Mouse (Mus musculus): ENCODE results near the gene Arf3. TPM values are rescaled to one million over a fixed set of nuclear protein-coding genes. Genes with fewer than 3 reads are reported as not detected.

Arf3 gene
- total and polyA plus RNA-seq, 2 experiments from 2014 or later = 92.9 to 127 TPM

GRCm38 (mm10) chr15:98776280-98777004 lies 13.4 kb upstream of the Arf3 start:
- 3% methylated on average over 59 of the region's 62 CpGs for WGBS
- peak; percentile 50 for DNase-seq (ENCODE audit: low spot score)
- TF ChIP-seq CTCF (IDR thresholded peaks at IDR 0.05; ENCODE audit: low read depth) = no peak
- H3K27me3 ChIP-seq (ENCODE audit: insufficient read depth, low read length) = peaks cover 66% of the 10 kb centered on the region
- peaks cover 12% of the 10 kb centered on the region; the same call in 1 of the 2 replicates for H3K4me1 ChIP-seq (ENCODE audit: insufficient read depth, low read length)
- H3K9me3 ChIP-seq (ENCODE audit: low read length) = no peaks in the 10 kb centered on the region
- no peaks in the 10 kb centered on the region for H3K36me3 ChIP-seq (ENCODE audit: insufficient read depth, low read length)
- no peak overlapping the region for H3K9ac ChIP-seq (replicated peaks; ENCODE audit: low read length)
- H3K4me3 ChIP-seq (ENCODE audit: low read length) = peak overlapping the region; percentile 21
- peak overlapping the region; percentile 39 for H3K4me2 ChIP-seq (ENCODE audit: low read depth, low read length)
- ATAC-seq = peak; percentile 29; the same call in 1 of the 2 replicates
- H3K27ac ChIP-seq = no peak overlapping the region

GRCm38 (mm10) chr15:98775533-98775932 lies 12.5 kb upstream of the Arf3 start:
- H3K4me3 ChIP-seq (ENCODE audit: low read length) = no peak overlapping the region
- no peak overlapping the region for H3K4me2 ChIP-seq (ENCODE audit: low read depth, low read length)
- no peak for ATAC-seq
- H3K4me1 ChIP-seq (ENCODE audit: insufficient read depth, low read length) = peaks cover 12% of the 10 kb centered on the region; the same call in 1 of the 2 replicates
- no peak for TF ChIP-seq CTCF (IDR thresholded peaks at IDR 0.05; ENCODE audit: low read depth)
- H3K36me3 ChIP-seq (ENCODE audit: insufficient read depth, low read length) = no peaks in the 10 kb centered on the region
- H3K9me3 ChIP-seq (ENCODE audit: low read length) = no peaks in the 10 kb centered on the region
- no peak for DNase-seq (ENCODE audit: low spot score)
- no peak overlapping the region for H3K9ac ChIP-seq (replicated peaks; ENCODE audit: low read length)
- H3K27ac ChIP-seq = no peak overlapping the region
- H3K27me3 ChIP-seq (ENCODE audit: insufficient read depth, low read length) = peaks cover 61% of the 10 kb centered on the region
- 7% methylated on average over 5 of the region's 5 CpGs for WGBS

GRCm38 (mm10) chr15:98774096-98774495 lies 11.1 kb upstream of the Arf3 start:
- Histone ChIP-seq H3K27me3 (ENCODE audit: insufficient read depth, low read length) (peaks cover 55% of the 10 kb centered on the region), H3K36me3 (ENCODE audit: insufficient read depth, low read length) (no peaks in the 10 kb centered on the region), H3K27ac (no peak overlapping the region), H3K9me3 (ENCODE audit: low read length) (no peaks in the 10 kb centered on the region), H3K9ac (replicated peaks; ENCODE audit: low read length) (no peak overlapping the region), H3K4me1 (ENCODE audit: insufficient read depth, low read length) (peaks cover 12% of the 10 kb centered on the region; the same call in 1 of the 2 replicates), H3K4me3 (ENCODE audit: low read length) (no peak overlapping the region), H3K4me2 (ENCODE audit: low read depth, low read length) (no peak overlapping the region)
- DNase-seq (ENCODE audit: low spot score) (no peak), ATAC-seq (no peak)
- TF ChIP-seq CTCF (IDR thresholded peaks at IDR 0.05; ENCODE audit: low read depth) = no peak
- WGBS = 15% methylated on average over 15 of the region's 15 CpGs

- ATAC-seq (no peak), DNase-seq (ENCODE audit: low spot score) (peak; percentile 15)
- no peak overlapping the region for H3K9ac ChIP-seq (replicated peaks; ENCODE audit: low read length)
- H3K4me1 ChIP-seq (ENCODE audit: insufficient read depth, low read length) = peaks cover 8% of the 10 kb centered on the region; the same call in 1 of the 2 replicates
- WGBS = 3% methylated on average over 36 of the region's 36 CpGs
- peaks cover 48% of the 10 kb centered on the region for H3K27me3 ChIP-seq (ENCODE audit: insufficient read depth, low read length)
- no peaks in the 10 kb centered on the region for H3K36me3 ChIP-seq (ENCODE audit: insufficient read depth, low read length)
- no peak for TF ChIP-seq CTCF (IDR thresholded peaks at IDR 0.05; ENCODE audit: low read depth)
- H3K4me3 ChIP-seq (ENCODE audit: low read length) = peak overlapping the region; percentile 28
- no peak overlapping the region for H3K27ac ChIP-seq
- H3K9me3 ChIP-seq (ENCODE audit: low read length) = no peaks in the 10 kb centered on the region
- H3K4me2 ChIP-seq (ENCODE audit: low read depth, low read length) = peak overlapping the region; percentile 56
Measured at GRCm38 (mm10) chr15:98772511-98773211, 9.6 kb upstream of the Arf3 start.

- peak overlapping the region; percentile 28 for H3K4me3 ChIP-seq (ENCODE audit: low read length)
- H3K27ac ChIP-seq = no peak overlapping the region
- H3K9ac ChIP-seq (replicated peaks; ENCODE audit: low read length) = no peak overlapping the region
- peaks cover 41% of the 10 kb centered on the region for H3K27me3 ChIP-seq (ENCODE audit: insufficient read depth, low read length)
- no peak for TF ChIP-seq CTCF (IDR thresholded peaks at IDR 0.05; ENCODE audit: low read depth)
- H3K9me3 ChIP-seq (ENCODE audit: low read length) = no peaks in the 10 kb centered on the region
- WGBS = 11% methylated on average over 12 of the region's 12 CpGs
- ATAC-seq = no peak
- no peaks in the 10 kb centered on the region for H3K36me3 ChIP-seq (ENCODE audit: insufficient read depth, low read length)
- no peak for DNase-seq (ENCODE audit: low spot score)
- peaks cover 8% of the 10 kb centered on the region; the same call in 1 of the 2 replicates for H3K4me1 ChIP-seq (ENCODE audit: insufficient read depth, low read length)
- peak overlapping the region; percentile 56 for H3K4me2 ChIP-seq (ENCODE audit: low read depth, low read length)
Measured at GRCm38 (mm10) chr15:98771813-98772425, 8.9 kb upstream of the Arf3 start.

- Histone ChIP-seq H3K9me3 (ENCODE audit: low read length) (no peaks in the 10 kb centered on the region), H3K4me1 (ENCODE audit: insufficient read depth, low read length) (peaks cover 8% of the 10 kb centered on the region; the same call in 1 of the 2 replicates), H3K4me2 (ENCODE audit: low read depth, low read length) (no peak overlapping the region), H3K27ac (no peak overlapping the region), H3K27me3 (ENCODE audit: insufficient read depth, low read length) (peaks cover 15% of the 10 kb centered on the region; the same call in 1 of the 2 replicates), H3K9ac (replicated peaks; ENCODE audit: low read length) (no peak overlapping the region), H3K36me3 (ENCODE audit: insufficient read depth, low read length) (no peaks in the 10 kb centered on the region), H3K4me3 (ENCODE audit: low read length) (no peak overlapping the region)
- ATAC-seq = no peak
- DNase-seq (ENCODE audit: low spot score) = no peak
- no peak for TF ChIP-seq CTCF (IDR thresholded peaks at IDR 0.05; ENCODE audit: low read depth)
- WGBS = 14% methylated on average over 5 of the region's 5 CpGs
Measured at GRCm38 (mm10) chr15:98768259-98768658, 5.2 kb upstream of the Arf3 start.

Data from hindbrain, postnatal 0 days (tissue).